Mouse (Mus musculus): ENCODE results near the gene Slc7a1. TPM values are rescaled to one million over a fixed set of nuclear protein-coding genes. Genes with fewer than 3 reads are reported as not detected.
"Not testable (repeated sequence)": the region's sequence is repeated elsewhere in the genome, so short reads cannot be mapped to it uniquely, and the experiment has no call there.

The Slc7a1 gene
- polyA plus RNA-seq, 1 experiment from 2014 or later: 5.8 TPM

GRCm38 (mm10) chr5:148331926-148332621 is 67.6 kb downstream of the Slc7a1 start:
- peak; percentile 14 for DNase-seq (ENCODE audit: low spot score)
- WGBS: 65% methylated on average over 18 of the region's 18 CpGs
- TF ChIP-seq EP300 (IDR thresholded peaks at IDR 0.05) (no peak), CTCF (IDR thresholded peaks at IDR 0.05) (no peak)
- H3K27ac ChIP-seq (ENCODE audit: low read length): no peak overlapping the region
- no peak overlapping the region for H3K4me3 ChIP-seq (ENCODE audit: low read depth, low read length)
- H3K9me3 ChIP-seq (ENCODE audit: low read length): no peaks in the 10 kb centered on the region
- H3K4me1 ChIP-seq (ENCODE audit: insufficient read depth, low read depth, low read length): no peaks in the 10 kb centered on the region
- H3K9ac ChIP-seq (replicated peaks; ENCODE audit: low read depth): no peak overlapping the region
- no peak overlapping the region for H3K4me2 ChIP-seq (replicated peaks; ENCODE audit: low read depth, low read length)
- peak; percentile 44 for ATAC-seq
- H3K36me3 ChIP-seq (ENCODE audit: insufficient read depth, low read length): no peaks in the 10 kb centered on the region
- no peaks in the 10 kb centered on the region for H3K27me3 ChIP-seq (replicated peaks; ENCODE audit: insufficient read depth, low read length)

GRCm38 (mm10) chr5:148331229-148331776 is 68.4 kb downstream of the Slc7a1 start:
- TF ChIP-seq EP300 (IDR thresholded peaks at IDR 0.05): no peak
- no peak for TF ChIP-seq CTCF (IDR thresholded peaks at IDR 0.05)
- Histone ChIP-seq H3K4me3 (ENCODE audit: low read depth, low read length) (no peak overlapping the region), H3K9me3 (ENCODE audit: low read length) (no peaks in the 10 kb centered on the region), H3K27ac (ENCODE audit: low read length) (no peak overlapping the region), H3K27me3 (replicated peaks; ENCODE audit: insufficient read depth, low read length) (no peaks in the 10 kb centered on the region), H3K36me3 (ENCODE audit: insufficient read depth, low read length) (no peaks in the 10 kb centered on the region), H3K4me1 (ENCODE audit: insufficient read depth, low read depth, low read length) (no peaks in the 10 kb centered on the region), H3K9ac (replicated peaks; ENCODE audit: low read depth) (no peak overlapping the region), H3K4me2 (replicated peaks; ENCODE audit: low read depth, low read length) (no peak overlapping the region)
- DNase-seq (ENCODE audit: low spot score) (no peak), ATAC-seq (no peak)
- WGBS: 70% methylated on average over 11 of the region's 11 CpGs

- no peaks in the 10 kb centered on the region for H3K36me3 ChIP-seq (ENCODE audit: insufficient read depth, low read length)
- no peak overlapping the region for H3K9ac ChIP-seq (replicated peaks; ENCODE audit: low read depth)
- no peak overlapping the region for H3K4me3 ChIP-seq (ENCODE audit: low read depth, low read length)
- no peak for ATAC-seq
- no peaks in the 10 kb centered on the region for H3K27me3 ChIP-seq (replicated peaks; ENCODE audit: insufficient read depth, low read length)
- H3K27ac ChIP-seq (ENCODE audit: low read length): no peak overlapping the region
- no peak for DNase-seq (ENCODE audit: low spot score)
- WGBS: 91% methylated on average over 3 of the region's 3 CpGs
- no peaks in the 10 kb centered on the region for H3K9me3 ChIP-seq (ENCODE audit: low read length)
- TF ChIP-seq CTCF (IDR thresholded peaks at IDR 0.05) (no peak), EP300 (IDR thresholded peaks at IDR 0.05) (no peak)
- H3K4me1 ChIP-seq (ENCODE audit: insufficient read depth, low read depth, low read length): no peaks in the 10 kb centered on the region
- H3K4me2 ChIP-seq (replicated peaks; ENCODE audit: low read depth, low read length): no peak overlapping the region
Measured at GRCm38 (mm10) chr5:148328982-148329381, 70.7 kb downstream of the Slc7a1 start.

- not testable (repeated sequence) for H3K9me3 ChIP-seq (ENCODE audit: low read length); H3K4me3 ChIP-seq (ENCODE audit: low read depth, low read length); H3K4me2 ChIP-seq (replicated peaks; ENCODE audit: low read depth, low read length); DNase-seq (ENCODE audit: low spot score); ATAC-seq; H3K27me3 ChIP-seq (replicated peaks; ENCODE audit: insufficient read depth, low read length); H3K9ac ChIP-seq (replicated peaks; ENCODE audit: low read depth); H3K4me1 ChIP-seq (ENCODE audit: insufficient read depth, low read depth, low read length); H3K36me3 ChIP-seq (ENCODE audit: insufficient read depth, low read length); H3K27ac ChIP-seq (ENCODE audit: low read length)
- WGBS: 96% methylated on average over 8 of the region's 9 CpGs
Measured at GRCm38 (mm10) chr5:148326295-148326694, 73.4 kb downstream of the Slc7a1 start.

- ATAC-seq (no peak), DNase-seq (ENCODE audit: low spot score) (peak; percentile 66)
- WGBS: 42% methylated on average over 4 of the region's 4 CpGs
- no peak overlapping the region for H3K9ac ChIP-seq (replicated peaks; ENCODE audit: low read depth)
- no peaks in the 10 kb centered on the region for H3K4me1 ChIP-seq (ENCODE audit: insufficient read depth, low read depth, low read length)
- H3K36me3 ChIP-seq (ENCODE audit: insufficient read depth, low read length): no peaks in the 10 kb centered on the region
- no peak overlapping the region for H3K4me2 ChIP-seq (replicated peaks; ENCODE audit: low read depth, low read length)
- TF ChIP-seq EP300 (IDR thresholded peaks at IDR 0.05) (no peak), CTCF (IDR thresholded peaks at IDR 0.05) (peak; percentile 95)
- no peak overlapping the region for H3K4me3 ChIP-seq (ENCODE audit: low read depth, low read length)
- no peaks in the 10 kb centered on the region for H3K27me3 ChIP-seq (replicated peaks; ENCODE audit: insufficient read depth, low read length)
- no peak overlapping the region for H3K27ac ChIP-seq (ENCODE audit: low read length)
- H3K9me3 ChIP-seq (ENCODE audit: low read length): no peaks in the 10 kb centered on the region
Measured at GRCm38 (mm10) chr5:148325317-148325885, 74.3 kb downstream of the Slc7a1 start.

- Histone ChIP-seq H3K4me3 (ENCODE audit: low read depth, low read length) (no peak overlapping the region), H3K9ac (replicated peaks; ENCODE audit: low read depth) (no peak overlapping the region), H3K4me1 (ENCODE audit: insufficient read depth, low read depth, low read length) (no peaks in the 10 kb centered on the region), H3K27me3 (replicated peaks; ENCODE audit: insufficient read depth, low read length) (no peaks in the 10 kb centered on the region), H3K9me3 (ENCODE audit: low read length) (no peaks in the 10 kb centered on the region), H3K4me2 (replicated peaks; ENCODE audit: low read depth, low read length) (no peak overlapping the region), H3K27ac (ENCODE audit: low read length) (no peak overlapping the region), H3K36me3 (ENCODE audit: insufficient read depth, low read length) (no peaks in the 10 kb centered on the region)
- TF ChIP-seq EP300 (IDR thresholded peaks at IDR 0.05) (no peak), CTCF (IDR thresholded peaks at IDR 0.05) (no peak)
- no peak for DNase-seq (ENCODE audit: low spot score)
- no peak for ATAC-seq
- WGBS: 93% methylated on average over 5 of the region's 5 CpGs
Measured at GRCm38 (mm10) chr5:148314931-148315330, 84.8 kb downstream of the Slc7a1 start.
